Mouse (Mus musculus) lung, postnatal 0 days (tissue): ENCODE measurements at regions not wholly inside any gene's neighbourhood (a gene's known extent, or its start where the extent isn't known, plus 50 kb on each side); places are given as distances from the start of the nearest gene placed in this dataset.

Experiments used
- CTCF ChIP-seq: IDR thresholded peaks from 2 replicates; pipeline ENCODE4 v1.5.1; 2016; ENCODE audit warnings: antibody characterized with exemption, mild to moderate bottlenecking
- EP300 ChIP-seq: IDR thresholded peaks from 2 replicates; pipeline ENCODE4 v1.6.1; 2016; ENCODE audit warnings: antibody characterized with exemption, mild to moderate bottlenecking, control low read depth

DNA sequence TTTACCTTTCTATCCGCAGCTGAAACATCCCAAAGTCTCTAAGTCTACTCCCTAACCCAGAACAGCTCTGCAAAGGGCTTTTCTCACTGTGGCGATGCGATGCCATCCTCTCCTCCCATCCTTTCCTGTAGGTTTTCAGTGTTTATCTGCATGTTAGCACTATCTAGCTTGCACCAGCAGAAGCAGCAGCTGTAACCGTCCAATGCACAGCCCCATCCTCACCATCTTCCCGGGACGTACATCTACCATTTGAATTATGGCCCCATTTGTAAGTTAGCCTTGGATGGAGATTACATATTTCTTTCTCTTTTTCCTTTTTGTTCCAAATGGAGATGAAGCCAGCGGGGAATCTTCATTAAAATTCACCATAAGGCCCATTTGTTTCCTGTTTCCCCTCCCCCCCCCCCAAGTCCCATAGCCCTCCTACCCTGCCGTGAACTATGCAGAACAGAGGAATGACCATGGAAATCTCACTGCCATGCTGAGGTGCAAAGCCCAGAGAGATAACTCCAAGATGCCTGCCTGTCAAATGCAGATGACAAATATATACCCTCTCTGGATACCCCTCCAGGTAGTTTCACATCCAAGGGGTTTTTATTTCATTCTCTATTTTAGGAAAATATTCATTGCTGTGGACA is 525.5 kb upstream of the Id4 start:
- TF ChIP-seq EP300 (no peak), CTCF (no peak)
